Mouse (Mus musculus) megakaryocyte-erythroid progenitor cell, adult 5-6 weeks (primary cell): ENCODE measurements around the gene Tnfsf13b. TPM values are rescaled to one million over a fixed set of nuclear protein-coding genes. Genes with fewer than 3 reads are reported as not detected.

Experiments used
- ATAC-seq: replicated peaks from 2 replicates; pipeline ENCODE4 v1.8.0; 2016; ENCODE audit warnings: mild to moderate bottlenecking, inconsistent platforms; ENCODE audit not compliant: severe bottlenecking, poor library complexity, low FRiP score, low TSS enrichment
- total RNA-seq, 2 experiments: library from RNA; stranded (forward) in 1 of 2; stranded (reverse) in 1 of 2; fragments of 200-1000, 215-1000 nt in 1 of 2; fragments of >200 nt in 1 of 2; fragmentation: Nextera tagmentation in 1 of 2; gene quantifications; 2 replicates each; pipeline ENCODE4 v1.2.3; 2014 to 2017

The Tnfsf13b gene
- total RNA-seq (2014; fragmentation: Nextera tagmentation) (0.20 TPM in 1 of 2 replicates, not detected in the other), total RNA-seq (2017) (0.15 TPM in 1 of 2 replicates, not detected in the other)

DNA sequence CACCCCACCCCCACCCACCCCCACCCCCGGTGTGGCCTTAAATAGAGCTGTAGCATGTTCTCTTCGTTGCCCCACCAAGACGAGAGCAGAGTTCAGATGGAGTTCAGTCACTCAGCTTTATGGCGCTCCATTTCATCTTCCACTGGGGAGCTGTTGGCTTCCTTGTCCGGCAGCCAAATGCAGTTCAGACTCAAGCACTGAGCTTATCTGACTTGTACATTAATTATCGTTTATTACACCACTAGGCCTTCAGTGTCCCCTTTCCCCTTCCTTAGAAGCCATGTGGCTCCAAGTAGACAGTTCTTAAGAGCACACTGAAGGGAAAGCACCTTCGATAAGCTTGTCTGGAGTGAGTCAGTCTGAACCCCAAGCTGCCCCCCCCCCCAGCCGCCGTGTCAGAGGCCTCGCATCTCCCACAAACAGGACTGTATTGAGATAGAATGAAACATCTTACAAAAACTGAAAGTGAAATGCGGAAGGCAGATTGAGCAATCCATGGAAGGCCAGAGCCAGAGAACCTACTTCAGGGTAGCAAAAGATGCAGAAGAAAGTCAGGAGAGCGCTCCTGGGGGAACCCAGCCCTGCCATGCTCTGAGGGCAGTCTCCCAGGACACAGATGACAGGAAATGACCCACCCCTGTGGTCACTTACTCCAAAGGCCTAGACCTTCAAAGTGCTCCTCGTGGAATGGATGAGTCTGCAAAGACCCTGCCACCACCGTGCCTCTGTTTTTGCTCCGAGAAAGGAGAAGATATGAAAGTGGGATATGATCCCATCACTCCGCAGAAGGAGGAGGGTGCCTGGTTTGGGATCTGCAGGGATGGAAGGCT is at the start of gene Tnfsf13b:
Gene Tnfsf13b (plus strand): TSS at position 312 of the 830 bp plus-strand sequence.
- no peak for ATAC-seq

DNA sequence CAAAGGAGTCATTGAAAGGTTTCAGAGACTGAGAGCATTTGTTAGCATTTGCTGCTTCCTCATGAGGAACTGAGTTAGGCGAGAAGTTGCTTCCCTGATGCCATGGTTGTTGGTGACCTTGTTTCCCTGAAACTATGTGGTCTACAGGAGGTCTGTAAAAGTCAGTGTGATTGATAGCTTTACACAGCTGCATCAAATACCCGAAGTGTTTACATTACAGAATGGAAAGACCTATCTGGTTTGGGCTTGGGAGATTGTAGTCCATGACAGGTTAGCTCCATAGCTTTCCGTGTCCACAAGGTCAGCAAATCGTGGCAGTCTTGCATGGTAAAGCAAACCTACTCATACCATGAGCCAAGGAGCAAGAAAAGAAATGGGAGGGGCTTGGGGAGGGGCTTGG is 47.9 kb upstream of the Tnfsf13b start:
- no peak for ATAC-seq

DNA sequence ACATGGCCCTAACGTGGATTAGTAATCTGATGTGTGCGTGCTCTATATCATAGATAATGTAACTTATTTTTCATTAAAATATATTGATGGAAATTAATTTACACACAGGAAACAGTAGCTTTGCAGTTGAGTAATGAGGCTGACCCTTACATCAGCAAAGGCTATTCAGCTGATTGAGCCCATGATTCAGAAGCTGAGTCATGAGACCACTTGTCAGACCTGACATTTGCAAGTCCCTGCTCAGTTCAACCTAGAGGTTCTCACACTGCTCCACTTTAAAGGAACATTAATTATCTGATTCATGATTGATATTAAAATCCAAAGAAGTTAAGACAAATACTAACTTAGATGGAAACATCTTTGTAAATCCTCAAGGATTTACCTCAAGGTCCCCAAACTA is 46.3 kb upstream of the Tnfsf13b start:
- ATAC-seq: no peak

DNA sequence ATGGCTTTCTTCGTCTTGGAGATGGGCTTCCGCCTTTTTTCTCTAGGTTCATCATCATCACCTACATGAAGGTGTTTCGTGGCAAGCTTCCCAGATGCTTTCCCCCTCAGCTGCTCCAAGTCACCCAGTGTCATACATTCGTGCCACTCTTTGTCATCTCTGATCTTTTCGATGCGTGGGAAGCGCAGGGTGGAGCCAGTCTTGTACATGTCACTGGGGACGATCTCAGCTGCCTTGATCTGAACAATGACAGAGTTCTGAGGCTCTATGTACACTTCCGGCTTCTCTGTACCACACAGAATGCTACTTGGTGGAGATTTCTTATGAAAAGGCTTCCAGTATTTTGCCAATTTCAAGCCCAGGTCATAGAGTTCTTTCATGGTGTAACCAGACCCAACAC is 34.4 kb upstream of the Tnfsf13b start:
- ATAC-seq: no peak

DNA sequence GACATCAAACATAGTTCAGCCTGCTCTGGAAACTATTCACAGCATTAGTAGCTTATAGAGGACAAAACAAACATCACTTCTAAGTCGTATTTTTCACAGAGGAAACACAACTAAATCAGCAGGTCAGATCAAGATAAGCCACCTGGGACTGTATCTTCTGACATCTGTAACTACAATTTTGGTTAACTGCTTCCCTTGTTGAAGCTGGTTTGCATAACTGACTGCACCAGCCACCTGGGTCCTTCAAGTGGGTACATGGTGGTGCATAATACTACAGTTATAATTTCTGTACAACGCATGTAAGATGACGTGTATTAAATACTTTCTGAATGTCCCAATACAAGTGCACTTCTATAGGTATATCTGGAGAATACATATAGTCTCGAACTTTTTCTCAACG is 31.0 kb upstream of the Tnfsf13b start:
- ATAC-seq: no peak

DNA sequence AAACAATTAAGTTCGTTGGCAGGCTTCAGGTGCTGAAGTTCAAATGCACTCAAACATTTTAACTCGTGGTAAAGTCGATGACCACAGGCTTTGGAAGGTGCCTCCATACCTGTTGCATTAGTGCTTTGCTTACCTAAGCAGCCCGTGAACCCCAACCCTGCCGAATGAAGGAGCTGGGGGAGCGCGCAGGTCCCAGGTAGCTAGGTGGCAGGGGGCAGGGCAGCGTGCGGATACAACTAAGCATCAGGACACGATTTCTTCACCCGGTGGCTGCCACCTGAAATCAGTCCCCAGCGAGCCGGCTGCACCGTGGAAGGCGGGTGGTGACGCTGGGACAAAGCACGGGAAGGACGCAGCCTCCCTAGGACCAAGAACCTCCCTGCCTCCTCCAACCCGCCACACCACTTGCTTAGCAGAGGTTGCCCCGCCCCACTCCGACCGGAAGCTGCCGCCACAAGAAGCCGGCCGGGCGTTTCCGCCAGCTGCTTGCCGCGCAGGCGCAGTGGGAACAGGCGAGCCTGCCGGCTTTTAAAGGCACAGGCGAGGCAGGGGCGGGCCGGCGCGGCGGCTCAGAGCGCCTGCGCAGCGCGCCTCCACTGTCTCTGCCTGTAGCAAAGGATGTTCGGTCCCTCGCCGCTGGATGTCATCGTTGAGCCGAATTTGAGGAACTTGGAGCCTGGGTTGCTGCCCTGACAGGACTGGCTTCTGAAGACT is 30.2 kb upstream of the Tnfsf13b start:
- peak; percentile 85 for ATAC-seq

DNA sequence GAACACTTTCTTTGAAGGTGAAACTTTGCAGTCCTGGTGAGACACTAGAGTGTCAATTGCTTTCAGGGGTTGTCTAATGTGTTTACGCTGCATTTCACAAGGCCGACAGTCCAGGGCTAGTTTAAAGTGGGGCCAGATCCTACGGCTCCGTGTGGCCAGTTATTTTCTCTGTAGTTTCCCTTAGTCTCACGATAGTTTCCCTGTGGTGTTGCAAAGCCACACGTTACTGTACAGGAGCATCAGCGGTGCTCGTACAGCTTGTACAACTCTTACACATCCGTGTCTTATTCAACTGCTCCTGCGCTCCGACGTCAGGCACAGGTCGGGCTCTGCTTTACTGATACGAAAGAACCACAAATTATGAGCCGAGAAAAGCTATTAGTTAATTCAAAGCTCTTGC is 29.3 kb upstream of the Tnfsf13b start:
- no peak for ATAC-seq

DNA sequence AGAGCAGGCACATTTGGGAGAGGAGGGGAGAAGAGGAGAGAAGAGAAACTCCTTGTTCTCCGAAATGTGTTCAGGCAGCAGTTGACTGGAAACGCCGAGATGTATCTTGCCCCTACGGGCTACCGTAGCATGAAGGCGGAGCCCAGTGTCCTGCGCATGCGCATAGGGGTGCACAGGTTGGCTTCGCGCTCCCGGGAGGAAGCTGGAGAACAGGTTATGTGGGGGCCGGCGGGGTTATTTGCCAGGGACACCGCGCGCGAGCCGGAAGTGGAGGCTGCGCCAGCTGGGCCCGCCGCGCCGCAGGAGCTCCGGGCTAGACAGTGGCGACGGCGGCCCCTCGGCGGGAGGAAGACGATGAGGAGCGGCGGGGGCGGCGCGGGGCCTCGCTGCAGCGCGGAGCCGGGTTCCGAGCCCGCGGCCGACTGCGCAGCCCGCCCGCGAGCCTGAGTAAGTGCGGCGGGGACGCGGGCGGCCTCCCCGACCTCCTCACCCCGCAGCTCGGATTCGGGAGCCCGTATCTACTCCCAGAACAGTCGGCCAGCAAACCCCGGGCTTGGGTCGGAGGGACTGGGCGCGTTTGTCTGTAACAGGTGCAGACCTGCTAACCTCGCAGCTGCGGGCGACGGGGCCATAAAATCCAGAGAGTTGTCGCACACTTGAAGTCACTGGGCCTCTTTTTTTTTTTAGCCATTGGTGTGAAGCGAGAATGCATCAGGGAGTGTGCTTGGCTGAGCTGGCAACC is 28.5 kb upstream of the Tnfsf13b start, which contains the start of the genes Lig4 and Abhd13:
Gene Lig4 (minus strand): TSS at position 114 of the 742 bp plus-strand sequence.
Gene Abhd13 (plus strand): TSS at position 135 of the 742 bp plus-strand sequence.
- ATAC-seq: peak; percentile 72

DNA sequence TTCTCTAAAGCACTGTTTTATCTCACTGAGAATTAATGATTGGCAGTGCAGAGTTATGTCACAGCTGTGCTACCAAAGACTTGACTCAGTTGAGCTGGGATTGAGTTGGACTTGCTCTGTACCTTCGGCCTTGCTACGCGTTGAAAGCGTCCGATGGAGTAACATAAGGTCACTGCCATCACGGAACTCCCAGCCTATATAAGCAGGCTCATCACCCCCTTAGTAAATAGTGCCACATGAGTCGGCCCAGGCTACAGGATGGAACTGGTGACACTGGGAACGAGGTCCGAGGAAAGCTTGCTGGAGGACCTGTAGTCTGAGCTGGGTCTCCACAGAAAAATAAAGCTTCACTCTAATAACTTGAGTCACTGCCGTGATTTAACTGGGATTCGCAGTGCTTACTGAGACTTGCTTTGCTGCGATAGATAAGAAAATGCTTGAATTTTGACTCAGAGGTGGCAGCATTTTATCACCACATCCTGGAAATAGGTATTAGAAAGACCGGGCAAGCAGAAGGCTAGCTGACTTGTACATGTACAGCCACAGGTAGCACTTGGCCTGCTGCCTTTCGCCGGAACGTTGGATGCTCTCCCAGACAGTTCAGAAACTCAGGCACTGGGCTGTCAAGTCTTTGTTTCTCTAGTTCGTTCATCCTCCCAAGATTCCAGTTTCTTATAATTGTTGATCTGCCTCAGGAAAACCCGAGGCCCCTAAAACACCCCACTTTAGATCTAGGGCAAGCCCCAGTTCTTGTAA is 27.6 kb upstream of the Tnfsf13b start:
- no peak for ATAC-seq

DNA sequence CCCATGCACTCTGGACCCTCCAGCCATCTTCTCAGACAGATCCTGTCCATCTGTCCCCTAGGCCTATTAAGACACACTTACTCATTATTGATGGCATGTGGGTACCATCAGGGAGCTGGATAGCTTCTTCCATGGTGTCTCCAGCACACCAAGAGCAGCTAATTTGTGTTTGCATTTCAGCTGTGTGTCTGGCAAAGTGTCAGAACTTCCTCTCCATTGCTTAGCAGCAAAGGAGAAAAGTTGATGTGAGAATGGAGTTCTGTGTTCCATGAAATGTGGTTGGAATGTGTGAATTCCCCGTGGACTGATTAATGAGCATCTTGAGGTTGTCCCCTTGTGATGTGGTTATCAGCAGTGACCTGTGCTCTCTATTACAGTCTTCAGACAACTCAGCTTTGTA is 26.5 kb upstream of the Tnfsf13b start:
- no peak for ATAC-seq

DNA sequence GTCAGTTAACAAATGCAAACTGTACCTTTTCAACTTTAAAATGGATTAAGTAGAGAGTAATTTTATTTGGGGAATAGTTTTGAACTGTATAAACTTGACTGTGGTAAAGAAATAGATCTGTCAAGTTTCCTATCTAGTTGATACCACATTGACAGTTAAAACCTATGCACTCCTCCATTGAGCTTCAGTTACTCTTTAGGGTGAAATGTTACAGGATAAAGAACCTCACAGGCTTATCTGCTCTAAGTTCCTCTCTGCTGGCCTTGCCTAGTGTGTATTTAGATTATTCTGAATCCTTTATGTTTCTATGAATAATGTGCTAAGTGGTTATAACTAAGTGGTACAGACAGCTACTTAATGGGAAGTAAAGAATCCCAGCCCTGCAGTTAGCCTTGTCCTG is 26.1 kb upstream of the Tnfsf13b start:
- ATAC-seq: no peak

DNA sequence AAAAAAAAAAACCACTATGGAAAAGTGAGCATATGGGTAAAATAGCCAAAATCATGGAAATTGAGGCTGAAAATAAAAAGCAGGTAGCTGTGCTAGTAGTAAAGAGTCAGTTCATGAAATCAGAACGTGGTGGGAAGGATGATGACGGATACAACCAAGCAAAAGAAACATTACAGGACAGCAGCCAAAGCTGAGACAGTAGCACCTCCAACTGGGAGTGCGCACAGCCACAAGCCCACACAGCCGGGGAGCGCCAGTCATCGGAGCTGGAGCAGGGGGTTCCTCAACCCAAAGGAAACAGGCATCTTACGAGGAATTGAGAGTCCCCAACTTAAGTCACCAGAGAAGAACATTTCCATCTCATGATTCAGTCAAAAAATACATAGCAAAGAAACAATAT is 2.2 kb upstream of the Tnfsf13b start:
- ATAC-seq: no peak

DNA sequence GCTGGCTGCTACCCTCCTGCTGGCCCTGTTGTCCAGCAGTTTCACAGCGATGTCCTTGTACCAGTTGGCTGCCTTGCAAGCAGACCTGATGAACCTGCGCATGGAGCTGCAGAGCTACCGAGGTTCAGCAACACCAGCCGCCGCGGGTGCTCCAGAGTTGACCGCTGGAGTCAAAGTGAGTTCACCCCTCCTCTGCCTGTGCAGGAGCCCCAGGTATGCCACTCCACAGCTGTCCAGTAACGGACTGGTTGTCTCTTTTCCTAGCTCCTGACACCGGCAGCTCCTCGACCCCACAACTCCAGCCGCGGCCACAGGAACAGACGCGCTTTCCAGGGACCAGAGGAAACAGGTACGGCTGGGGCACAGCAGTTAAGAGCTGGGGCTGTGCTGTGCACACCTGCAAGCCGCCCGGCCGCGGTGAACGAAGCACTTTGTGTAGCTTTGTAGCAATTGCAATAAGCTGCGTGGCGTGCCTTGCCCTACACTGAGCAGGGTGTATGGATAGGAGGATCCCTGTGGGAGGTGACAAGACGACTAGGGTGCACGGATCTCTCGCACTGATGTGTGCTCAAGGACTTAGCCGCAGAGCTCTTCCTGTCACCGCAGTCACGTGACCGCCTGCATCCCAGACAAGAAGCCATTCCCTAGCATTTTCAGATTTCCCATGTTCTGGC is 856 bp downstream of the Tnfsf13b start:
- ATAC-seq: no peak

DNA sequence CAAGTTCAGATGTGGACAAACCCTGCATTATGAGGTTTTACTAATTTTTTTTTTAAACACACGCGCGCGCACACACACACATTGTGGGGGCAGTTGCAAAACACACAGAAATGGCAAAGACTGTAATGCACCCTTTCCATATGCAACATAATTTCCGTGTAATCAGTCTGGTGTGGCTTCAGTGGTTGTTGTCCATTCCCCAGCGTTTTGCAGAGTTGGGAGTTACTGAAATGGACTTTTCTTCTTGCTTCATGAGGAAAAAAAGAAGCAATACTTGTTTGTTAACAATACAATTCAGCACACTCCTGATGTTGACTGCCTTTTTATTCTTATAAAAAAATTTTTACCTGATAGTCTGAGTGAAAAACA is 1.4 kb downstream of the Tnfsf13b start:
- ATAC-seq: no peak

DNA sequence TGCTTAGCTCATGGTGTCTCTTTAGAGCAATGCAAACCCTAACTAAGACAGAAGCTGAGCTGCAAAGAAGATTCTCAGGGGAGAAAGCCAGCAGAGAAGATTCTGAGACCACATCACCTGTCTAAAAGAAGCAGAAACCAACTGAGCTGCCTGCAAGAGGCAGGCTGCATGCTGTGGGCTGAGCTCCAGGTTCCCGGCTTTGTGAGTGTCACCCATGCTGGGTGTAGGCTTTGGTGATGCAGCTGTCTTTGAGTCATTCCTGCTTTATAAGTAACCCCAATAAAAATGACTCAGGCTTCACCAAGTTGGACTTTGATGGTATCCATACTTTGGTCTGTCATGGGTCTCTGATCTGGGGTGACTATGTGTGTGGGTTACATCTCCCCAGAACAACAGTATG is 10.0 kb downstream of the Tnfsf13b start:
- no peak for ATAC-seq

DNA sequence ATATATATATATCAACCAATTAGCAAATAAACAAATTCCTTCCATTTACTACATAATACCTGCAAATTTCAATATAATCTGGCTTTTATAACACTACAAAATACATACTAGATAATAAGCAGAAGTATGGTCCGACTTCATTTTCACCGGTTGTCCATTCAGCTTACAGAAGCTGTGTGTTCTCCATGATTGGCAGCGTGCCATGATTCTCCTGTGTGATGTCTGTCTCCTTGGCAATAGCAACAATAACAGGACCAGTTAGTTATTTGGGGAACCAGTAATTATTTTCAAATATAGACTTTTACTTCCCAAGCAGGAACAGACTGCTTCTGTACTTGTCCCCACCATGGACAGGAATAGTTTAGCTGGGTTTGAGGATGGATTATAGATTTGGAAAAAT is 11.0 kb downstream of the Tnfsf13b start:
- no peak for ATAC-seq

DNA sequence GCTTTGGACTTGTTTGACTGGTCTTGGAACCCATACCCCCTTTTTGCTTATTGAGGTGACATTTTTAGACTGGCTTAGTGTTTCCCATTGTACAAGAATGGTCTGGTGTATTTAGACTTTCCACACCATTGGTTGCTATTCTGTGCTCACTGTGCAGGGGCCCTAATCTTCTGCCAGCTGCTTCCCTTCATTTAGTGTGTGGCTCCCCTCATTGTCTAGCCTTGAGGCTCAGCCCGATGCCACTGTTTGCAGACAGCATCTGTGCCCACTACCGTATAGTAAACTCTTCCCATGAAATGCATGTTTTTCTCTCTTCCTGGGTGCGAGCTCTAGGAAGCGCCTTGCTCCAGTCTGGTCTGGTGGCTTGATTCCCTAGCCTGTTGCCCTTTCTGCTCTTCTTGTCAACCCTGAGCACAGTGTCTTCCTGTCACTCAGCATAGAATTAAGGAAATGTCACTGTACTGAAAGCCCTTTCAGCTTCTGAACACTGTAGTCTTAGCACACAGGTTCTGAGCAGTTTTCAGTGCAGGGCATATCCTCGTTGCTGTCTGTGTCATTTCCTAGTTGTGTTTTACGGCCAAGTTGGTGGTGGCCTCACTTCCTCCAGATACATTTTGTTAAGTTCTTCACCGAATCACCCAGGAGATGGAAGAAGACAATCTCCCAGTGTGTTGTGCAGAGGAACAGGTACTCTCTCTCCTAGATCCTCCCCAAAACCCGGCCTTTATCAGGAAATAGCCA is 24.2 kb downstream of the Tnfsf13b start:
- no peak for ATAC-seq

DNA sequence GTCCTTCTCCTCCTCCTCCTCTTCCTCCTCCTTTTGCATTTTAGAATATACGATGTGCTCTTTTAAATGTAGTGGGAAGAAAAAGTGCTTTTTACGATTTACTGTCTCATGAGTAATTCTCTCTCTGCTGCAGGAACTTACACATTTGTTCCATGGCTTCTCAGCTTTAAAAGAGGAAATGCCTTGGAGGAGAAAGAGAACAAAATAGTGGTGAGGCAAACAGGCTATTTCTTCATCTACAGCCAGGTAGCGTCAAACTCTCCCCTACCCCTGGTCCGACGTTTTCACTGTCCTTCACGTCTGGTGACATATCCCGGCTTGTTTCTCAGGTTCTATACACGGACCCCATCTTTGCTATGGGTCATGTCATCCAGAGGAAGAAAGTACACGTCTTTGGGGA is 24.9 kb downstream of the Tnfsf13b start:
- no peak for ATAC-seq
